8 mouse cellular contexts compared by ENCODE assay signal in genomic region chr15:100422899-100423860, GRCm38 (mm10). TPM values are rescaled to one million over a fixed set of nuclear protein-coding genes. Genes with fewer than 3 reads are reported as not detected.
DNase-seq lines count a peak whose midpoint lies in the region; ATAC-seq and TF ChIP-seq lines count a peak whose summit lies in the region.

No protein-coding gene starts in this region.

- peak overlapping the region; percentile 96 for H3K4me3 ChIP-seq in cortical plate, adult 2 months (ENCODE audit: insufficient read depth, low read length)

- DNase-seq in gastrocnemius, postnatal 10 days = peak; percentile 96
- DNase-seq in left cerebral cortex, postnatal 10 days (ENCODE audit: extremely low spot score in 1 of 2, low spot score in 2 of 2) = peak; percentile 94 to 98
- DNase-seq in right cerebral cortex, postnatal 25 days = peak; percentile 97
- DNase-seq in urinary bladder, postnatal 4 days (ENCODE audit: low spot score in 2 of 2) = peak; percentile 96 to 97

- TF ChIP-seq CTCF in cortical plate, adult 2 months (IDR thresholded peaks at IDR 0.05; ENCODE audit: extremely low read depth, insufficient read depth, low read length) = no peak

- TF ChIP-seq POLR2A in cortical plate, adult 2 months (IDR thresholded peaks at IDR 0.05; ENCODE audit: extremely low read depth, insufficient read depth, low read length) = peak; percentile 73

- H3K27ac ChIP-seq in cortical plate, adult 2 months (ENCODE audit: insufficient read depth, low read length) = 0 out of 2 replicates have a peak overlapping the region, but pooled peaks have one; percentile 43

- peaks cover 10% of the 10 kb centered on the region for H3K4me1 ChIP-seq in cortical plate, adult 2 months (ENCODE audit: control insufficient read depth, insufficient read depth, low read length)

- intact Hi-C loops in left cerebral cortex, postnatal 10 days (cut with DNase I) = no loop called here

- ATAC-seq in activated CD4-positive, CD25-positive, alpha-beta regulatory T cell, adult 4 months = peak; percentile 79
- ATAC-seq in inflammation-experienced regulatory T-cells, adult 6 months = peak; percentile 81
- peak; percentile 87 for ATAC-seq in megakaryocyte-erythroid progenitor cell, adult 5-6 weeks (replicated peaks; ENCODE audit: low FRiP score, low TSS enrichment, poor library complexity, severe bottlenecking)

RNA-seq across cellular contexts. Expression of gene Gm5475, which starts 1.2 kb away (rescaled TPM):
- under 1 TPM in 1 of 2 experiments, not detected in 1; 0.33 TPM for polyA plus RNA-seq in activated CD4-positive, CD25-positive, alpha-beta regulatory T cell, adult 4 months (2017; shearing (Covaris generic))
- 0.04 TPM in 1 of 2 replicates, not detected in the other for polyA plus RNA-seq in cortical plate, adult 2 months (2012; rRNA removed)
- under 1 TPM in 1 of 2 experiments, not detected in 1; 0.18 TPM for total RNA-seq in gastrocnemius, postnatal 10 days (2021)
- polyA plus RNA-seq in inflammation-experienced regulatory T-cells, adult 6 months (2017; shearing (Covaris generic)) = under 1 TPM in 2 of 3 experiments, not detected in 1; 0.26 to 0.49 TPM
- total RNA-seq in left cerebral cortex, postnatal 10 days (2021) = under 1 TPM in 1 of 2 experiments, not detected in 1; 0.18 TPM
- not detected in 2 replicates for total RNA-seq in megakaryocyte-erythroid progenitor cell, adult 5-6 weeks (2014; fragmentation: Nextera tagmentation)
- not detected in 2 replicates for total RNA-seq in megakaryocyte-erythroid progenitor cell, adult 5-6 weeks (2017)

RNA-seq across cellular contexts. Expression of gene Slc11a2, which starts 1.7 kb away (rescaled TPM):
- polyA plus RNA-seq in activated CD4-positive, CD25-positive, alpha-beta regulatory T cell, adult 4 months (2017; shearing (Covaris generic)) = 10 to 100 TPM; 22.8 TPM
- polyA plus RNA-seq in cortical plate, adult 2 months (2012; rRNA removed) = 47.8 and 51.6 TPM in 2 replicates
- total RNA-seq in gastrocnemius, postnatal 10 days (2021) = 10 to 100 TPM; 23.3 to 31.9 TPM
- 10 to 100 TPM; 20.5 to 30.5 (median 26.7) TPM for polyA plus RNA-seq in inflammation-experienced regulatory T-cells, adult 6 months (2017; shearing (Covaris generic))
- total RNA-seq in left cerebral cortex, postnatal 10 days (2021) = 10 to 100 TPM; 53.5 to 55.6 TPM
- 67.0 and 82.9 TPM in 2 replicates for total RNA-seq in megakaryocyte-erythroid progenitor cell, adult 5-6 weeks (2014; fragmentation: Nextera tagmentation)
- total RNA-seq in megakaryocyte-erythroid progenitor cell, adult 5-6 weeks (2017) = 29.2 and 32.5 TPM in 2 replicates

RNA-seq across cellular contexts. Expression of gene Letmd1, which starts 45.6 kb away (rescaled TPM):
- 10 to 100 TPM; 31.4 to 33.0 TPM for polyA plus RNA-seq in activated CD4-positive, CD25-positive, alpha-beta regulatory T cell, adult 4 months (2017; shearing (Covaris generic))
- 97.9 and 101 TPM in 2 replicates for polyA plus RNA-seq in cortical plate, adult 2 months (2012; rRNA removed)
- 10 to 100 TPM; 11.1 to 15.7 TPM for total RNA-seq in gastrocnemius, postnatal 10 days (2021)
- polyA plus RNA-seq in inflammation-experienced regulatory T-cells, adult 6 months (2017; shearing (Covaris generic)) = 10 to 100 TPM; 24.6 to 58.8 (median 54.5) TPM
- total RNA-seq in left cerebral cortex, postnatal 10 days (2021) = 10 to 100 TPM; 77.9 to 78.2 TPM
- total RNA-seq in megakaryocyte-erythroid progenitor cell, adult 5-6 weeks (2014; fragmentation: Nextera tagmentation) = 42.9 and 43.9 TPM in 2 replicates
- 19.5 and 23.3 TPM in 2 replicates for total RNA-seq in megakaryocyte-erythroid progenitor cell, adult 5-6 weeks (2017)

RNA-seq across cellular contexts. Expression of gene Higd1c, which starts 58.8 kb away (rescaled TPM):
- not detected for polyA plus RNA-seq in activated CD4-positive, CD25-positive, alpha-beta regulatory T cell, adult 4 months (2017; shearing (Covaris generic))
- polyA plus RNA-seq in cortical plate, adult 2 months (2012; rRNA removed) = not detected in 2 replicates
- total RNA-seq in gastrocnemius, postnatal 10 days (2021) = not detected
- polyA plus RNA-seq in inflammation-experienced regulatory T-cells, adult 6 months (2017; shearing (Covaris generic)) = not detected
- not detected for total RNA-seq in left cerebral cortex, postnatal 10 days (2021)
- total RNA-seq in megakaryocyte-erythroid progenitor cell, adult 5-6 weeks (2014; fragmentation: Nextera tagmentation) = not detected in 2 replicates
- not detected in 2 replicates for total RNA-seq in megakaryocyte-erythroid progenitor cell, adult 5-6 weeks (2017)

Comparison
In these comparisons a context has a peak if more than half of its experiments do, and no peak if none do; other contexts are left out.
1. Peak in every context shown above with its lines: DNase-seq, ATAC-seq, H3K4me3 ChIP-seq and H3K27ac ChIP-seq.